Mouse (Mus musculus): ENCODE measurements at regions not wholly inside any gene's neighbourhood (a gene's known extent, or its start where the extent isn't known, plus 50 kb on each side); places are given as distances from the start of the nearest gene placed in this dataset.

DNA sequence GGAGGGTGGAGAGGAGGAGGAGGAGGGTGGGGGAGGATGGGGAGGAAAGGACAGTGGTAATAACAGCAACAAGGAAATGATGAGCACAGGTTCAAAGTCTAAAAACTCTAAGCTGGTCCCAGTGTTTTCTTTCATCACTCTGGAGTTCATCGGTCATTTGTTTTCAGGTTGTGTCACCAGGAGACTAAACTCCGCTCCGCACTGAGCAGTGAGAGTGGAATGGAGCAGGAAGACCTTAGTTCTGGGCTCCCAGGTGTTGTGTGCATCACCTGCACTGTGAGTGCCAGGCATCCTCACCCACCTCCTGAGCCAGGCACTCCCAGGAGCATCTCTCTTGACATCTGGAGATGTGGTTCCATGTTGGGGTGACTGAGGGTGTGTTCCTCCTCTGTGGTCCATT lies 241.3 kb upstream of the 1700056E22Rik start:
- H3K27ac ChIP-seq (ENCODE audit: low read length): no peak overlapping the region
- no peak overlapping the region for H3K4me3 ChIP-seq (ENCODE audit: low read length)
- 0 out of 2 replicates have a peak, but pooled peaks cover 3% of the 10 kb centered on the region for H3K4me1 ChIP-seq (ENCODE audit: insufficient read depth, low read length)
- no peak overlapping the region for H3K9ac ChIP-seq (replicated peaks; ENCODE audit: low read length)
- no peak overlapping the region for H3K4me2 ChIP-seq (replicated peaks; ENCODE audit: low read depth, low read length)
- WGBS: 91% methylated on average over 3 of the region's 3 CpGs
- 0 out of 2 replicates have a peak, but pooled peaks cover 3% of the 10 kb centered on the region for H3K27me3 ChIP-seq (ENCODE audit: insufficient read depth, low read length)
- ATAC-seq (ENCODE audit: low FRiP score, low TSS enrichment): no peak
- no peaks in the 10 kb centered on the region for H3K36me3 ChIP-seq (ENCODE audit: insufficient read depth, low read length)
- H3K9me3 ChIP-seq (ENCODE audit: low read length): no peaks in the 10 kb centered on the region

DNA sequence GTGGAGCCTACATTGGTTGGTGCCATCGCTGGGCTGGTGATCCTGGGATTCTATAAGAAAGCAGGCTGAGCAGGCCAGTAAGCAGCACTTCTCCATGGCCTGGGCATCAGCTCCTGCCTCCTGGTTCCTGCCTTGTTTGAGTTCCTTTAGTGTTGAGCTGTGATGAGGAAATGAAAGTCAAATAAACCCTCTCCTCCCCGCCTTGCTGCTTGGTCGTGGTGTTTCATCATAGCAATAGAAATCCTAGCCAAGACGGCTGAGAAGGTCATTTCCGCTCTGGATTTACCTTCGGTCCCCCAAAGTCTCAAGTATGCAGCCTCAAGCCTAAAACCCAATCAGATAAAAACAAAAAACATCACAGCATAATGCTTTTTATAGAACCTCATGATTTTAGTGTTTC lies 240.6 kb upstream of the 1700056E22Rik start:
- WGBS: 74% methylated on average over 6 of the region's 6 CpGs
- no peaks in the 10 kb centered on the region for H3K9me3 ChIP-seq (ENCODE audit: low read length)
- H3K36me3 ChIP-seq (ENCODE audit: insufficient read depth, low read length): no peaks in the 10 kb centered on the region
- ATAC-seq (ENCODE audit: low FRiP score, low TSS enrichment): no peak
- no peak overlapping the region for H3K9ac ChIP-seq (replicated peaks; ENCODE audit: low read length)
- H3K27ac ChIP-seq (ENCODE audit: low read length): no peak overlapping the region
- no peak overlapping the region for H3K4me3 ChIP-seq (ENCODE audit: low read length)
- H3K4me2 ChIP-seq (replicated peaks; ENCODE audit: low read depth, low read length): no peak overlapping the region
- H3K4me1 ChIP-seq (ENCODE audit: insufficient read depth, low read length): 0 out of 2 replicates have a peak, but pooled peaks cover 3% of the 10 kb centered on the region
- 0 out of 2 replicates have a peak, but pooled peaks cover 4% of the 10 kb centered on the region for H3K27me3 ChIP-seq (ENCODE audit: insufficient read depth, low read length)

- no peak for ATAC-seq (ENCODE audit: low FRiP score, low TSS enrichment)
- H3K4me3 ChIP-seq (ENCODE audit: low read length): no peak overlapping the region
- 58% methylated on average over 1 of the region's 1 CpGs for WGBS
Measured at GRCm38 (mm10) chr1:184273722-184274121, 239.6 kb upstream of the 1700056E22Rik start.

DNA sequence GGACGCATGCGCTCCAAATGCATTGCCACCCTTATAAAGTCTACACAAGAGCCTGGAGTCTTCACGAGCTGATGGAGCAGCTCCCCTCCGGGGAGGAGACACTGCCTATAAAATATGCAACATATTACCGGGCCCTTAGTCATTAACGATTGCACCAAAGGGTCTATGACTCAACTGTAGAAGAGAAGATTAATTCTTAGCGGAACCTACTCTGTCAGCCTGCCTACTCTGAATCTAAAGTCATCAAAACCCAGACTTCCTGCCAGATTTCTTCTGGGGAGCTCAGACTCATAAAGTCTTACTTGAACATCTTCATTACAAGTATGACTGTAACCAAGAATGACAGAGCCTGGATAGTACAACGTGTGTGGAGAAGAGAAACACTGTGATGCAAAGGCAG lies 237.2 kb upstream of the 1700056E22Rik start:
- no peak overlapping the region for H3K27ac ChIP-seq (ENCODE audit: low read length)
- no peaks in the 10 kb centered on the region for H3K9me3 ChIP-seq (ENCODE audit: low read length)
- H3K4me1 ChIP-seq (ENCODE audit: insufficient read depth, low read length): no peaks in the 10 kb centered on the region
- H3K4me2 ChIP-seq (replicated peaks; ENCODE audit: low read depth, low read length): no peak overlapping the region
- no peak for ATAC-seq (ENCODE audit: low FRiP score, low TSS enrichment)
- H3K27me3 ChIP-seq (ENCODE audit: insufficient read depth, low read length): 0 out of 2 replicates have a peak, but pooled peaks cover 6% of the 10 kb centered on the region
- no peak overlapping the region for H3K4me3 ChIP-seq (ENCODE audit: low read length)
- WGBS: 82% methylated on average over 8 of the region's 8 CpGs
- no peaks in the 10 kb centered on the region for H3K36me3 ChIP-seq (ENCODE audit: insufficient read depth, low read length)
- H3K9ac ChIP-seq (replicated peaks; ENCODE audit: low read length): no peak overlapping the region

More at GRCm38 (mm10) chr1:184273722-184274121, 239.6 kb upstream of the 1700056E22Rik start:
- Histone ChIP-seq H3K27me3 (ENCODE audit: insufficient read depth, low read length) (0 out of 2 replicates have a peak, but pooled peaks cover 6% of the 10 kb centered on the region), H3K27ac (ENCODE audit: low read length) (no peak overlapping the region), H3K4me2 (replicated peaks; ENCODE audit: low read depth, low read length) (no peak overlapping the region), H3K36me3 (ENCODE audit: insufficient read depth, low read length) (no peaks in the 10 kb centered on the region), H3K9ac (replicated peaks; ENCODE audit: low read length) (no peak overlapping the region), H3K4me1 (ENCODE audit: insufficient read depth, low read length) (no peaks in the 10 kb centered on the region), H3K9me3 (ENCODE audit: low read length) (no peaks in the 10 kb centered on the region)

DNA sequence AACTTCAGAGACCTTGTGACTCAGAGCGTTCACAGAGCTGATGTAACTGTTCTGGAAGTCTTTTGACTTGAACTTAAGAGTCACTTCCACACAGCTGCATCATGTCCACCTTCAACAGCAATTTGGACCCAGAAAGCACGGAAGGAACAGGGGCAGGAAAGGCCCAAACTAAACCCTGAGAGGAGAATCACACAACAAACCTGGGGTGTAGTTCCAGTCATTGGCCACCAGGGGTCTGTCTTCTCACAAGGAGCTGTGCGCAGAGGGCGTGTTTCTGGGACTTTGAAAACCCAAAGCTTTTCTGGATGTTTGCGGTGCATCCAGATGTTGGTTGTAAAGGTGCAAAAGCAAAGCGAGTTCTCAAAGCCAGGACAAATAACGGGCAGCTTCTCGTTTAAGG lies 231.9 kb upstream of the 1700056E22Rik start:
- H3K4me3 ChIP-seq (ENCODE audit: low read length): no peak overlapping the region
- H3K9me3 ChIP-seq (ENCODE audit: low read length): no peaks in the 10 kb centered on the region
- H3K27me3 ChIP-seq (ENCODE audit: insufficient read depth, low read length): 0 out of 2 replicates have a peak, but pooled peaks cover 3% of the 10 kb centered on the region
- no peak overlapping the region for H3K4me2 ChIP-seq (replicated peaks; ENCODE audit: low read depth, low read length)
- 9% methylated on average over 8 of the region's 8 CpGs for WGBS
- H3K36me3 ChIP-seq (ENCODE audit: insufficient read depth, low read length): no peaks in the 10 kb centered on the region
- H3K4me1 ChIP-seq (ENCODE audit: insufficient read depth, low read length): no peaks in the 10 kb centered on the region
- peak; percentile 65; the same call in 1 of the 2 replicates for ATAC-seq (ENCODE audit: low FRiP score, low TSS enrichment)
- H3K27ac ChIP-seq (ENCODE audit: low read length): no peak overlapping the region
- H3K9ac ChIP-seq (replicated peaks; ENCODE audit: low read length): no peak overlapping the region

DNA sequence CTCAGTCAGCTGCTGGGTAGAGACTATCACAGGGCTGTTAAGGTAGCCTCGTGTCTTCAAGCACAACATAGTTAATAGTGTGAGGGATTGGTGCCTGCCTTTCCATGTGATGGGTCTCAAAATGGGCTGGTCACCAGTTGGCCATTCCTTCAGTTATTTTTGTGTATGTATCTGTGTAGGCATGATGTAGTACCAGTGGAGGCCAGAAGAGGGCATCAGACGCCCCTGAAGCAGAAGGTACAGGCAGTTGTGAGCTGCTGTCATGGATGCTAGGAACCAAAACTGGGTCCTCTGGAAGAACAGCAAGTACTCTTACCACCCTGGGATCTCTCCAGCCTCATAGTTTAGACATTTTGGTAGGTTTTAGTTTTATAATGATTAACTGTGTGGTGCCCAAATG lies 228.9 kb upstream of the 1700056E22Rik start:
- no peak for ATAC-seq (ENCODE audit: low FRiP score, low TSS enrichment)
- Histone ChIP-seq H3K36me3 (ENCODE audit: insufficient read depth, low read length) (no peaks in the 10 kb centered on the region), H3K9ac (replicated peaks; ENCODE audit: low read length) (no peak overlapping the region), H3K4me3 (ENCODE audit: low read length) (no peak overlapping the region), H3K27ac (ENCODE audit: low read length) (no peak overlapping the region), H3K27me3 (ENCODE audit: insufficient read depth, low read length) (no peaks in the 10 kb centered on the region), H3K4me1 (ENCODE audit: insufficient read depth, low read length) (no peaks in the 10 kb centered on the region), H3K4me2 (replicated peaks; ENCODE audit: low read depth, low read length) (no peak overlapping the region), H3K9me3 (ENCODE audit: low read length) (peaks cover 4% of the 10 kb centered on the region; the same call in 1 of the 2 replicates)
- WGBS: 64% methylated on average over 2 of the region's 2 CpGs

DNA sequence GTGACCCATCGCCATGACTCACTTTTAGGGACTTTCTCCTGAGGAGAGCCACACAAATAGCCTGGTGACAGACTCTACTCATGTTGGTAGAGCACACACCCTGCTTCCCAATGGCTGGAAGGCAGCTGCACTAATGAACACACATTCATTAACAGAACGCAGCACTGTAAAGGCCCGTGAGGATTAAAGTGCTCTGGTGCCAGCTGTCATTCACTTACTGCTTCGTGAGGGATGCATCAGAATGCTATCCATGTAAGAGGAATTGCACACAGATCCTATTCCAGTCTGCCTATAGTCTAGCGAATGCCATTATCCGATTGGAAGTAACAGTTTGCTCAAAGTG lies 227.3 kb upstream of the 1700056E22Rik start:
- H3K9me3 ChIP-seq (ENCODE audit: low read length): peaks cover 4% of the 10 kb centered on the region; the same call in 1 of the 2 replicates
- H3K27ac ChIP-seq (ENCODE audit: low read length): no peak overlapping the region
- no peak overlapping the region for H3K9ac ChIP-seq (replicated peaks; ENCODE audit: low read length)
- H3K4me1 ChIP-seq (ENCODE audit: insufficient read depth, low read length): no peaks in the 10 kb centered on the region
- H3K36me3 ChIP-seq (ENCODE audit: insufficient read depth, low read length): no peaks in the 10 kb centered on the region
- no peak overlapping the region for H3K4me2 ChIP-seq (replicated peaks; ENCODE audit: low read depth, low read length)
- ATAC-seq (ENCODE audit: low FRiP score, low TSS enrichment): no peak
- no peak overlapping the region for H3K4me3 ChIP-seq (ENCODE audit: low read length)
- 86% methylated on average over 6 of the region's 6 CpGs for WGBS
- no peaks in the 10 kb centered on the region for H3K27me3 ChIP-seq (ENCODE audit: insufficient read depth, low read length)

- WGBS: 76% methylated on average over 6 of the region's 6 CpGs
- 0 out of 2 replicates have a peak, but pooled peaks cover 3% of the 10 kb centered on the region for H3K27me3 ChIP-seq (ENCODE audit: insufficient read depth, low read length)
Measured at GRCm38 (mm10) chr1:184260722-184261384, 226.8 kb upstream of the 1700056E22Rik start.

DNA sequence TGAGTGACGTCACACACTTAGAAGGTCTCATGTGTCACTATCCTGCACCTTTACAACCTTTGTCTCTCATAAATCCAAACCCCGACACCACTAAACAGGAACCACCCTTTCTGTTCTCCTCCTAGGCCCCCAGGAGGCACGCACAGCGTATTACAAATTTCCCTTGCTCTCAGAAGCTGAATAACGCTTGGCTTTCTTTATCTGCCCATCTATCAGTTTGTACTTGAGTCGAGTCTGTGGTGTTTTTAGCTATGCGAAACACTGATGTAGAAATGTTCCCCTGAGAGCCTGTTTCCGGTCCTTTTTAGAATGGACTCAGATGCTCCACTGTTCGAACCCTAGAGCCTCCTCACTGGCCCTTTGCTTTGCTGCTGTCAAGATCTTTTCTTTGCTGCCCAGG lies 225.8 kb upstream of the 1700056E22Rik start:
- Histone ChIP-seq H3K36me3 (ENCODE audit: insufficient read depth, low read length) (no peaks in the 10 kb centered on the region), H3K27me3 (ENCODE audit: insufficient read depth, low read length) (0 out of 2 replicates have a peak, but pooled peaks cover 3% of the 10 kb centered on the region), H3K27ac (ENCODE audit: low read length) (no peak overlapping the region), H3K4me1 (ENCODE audit: insufficient read depth, low read length) (no peaks in the 10 kb centered on the region), H3K4me3 (ENCODE audit: low read length) (no peak overlapping the region), H3K9ac (replicated peaks; ENCODE audit: low read length) (no peak overlapping the region), H3K4me2 (replicated peaks; ENCODE audit: low read depth, low read length) (no peak overlapping the region), H3K9me3 (ENCODE audit: low read length) (peaks cover 4% of the 10 kb centered on the region; the same call in 1 of the 2 replicates)
- WGBS: 75% methylated on average over 9 of the region's 9 CpGs
- no peak for ATAC-seq (ENCODE audit: low FRiP score, low TSS enrichment)

More at GRCm38 (mm10) chr1:184260722-184261384, 226.8 kb upstream of the 1700056E22Rik start:
- H3K4me3 ChIP-seq (ENCODE audit: low read length): no peak overlapping the region
- no peak overlapping the region for H3K9ac ChIP-seq (replicated peaks; ENCODE audit: low read length)
- no peak overlapping the region for H3K27ac ChIP-seq (ENCODE audit: low read length)
- H3K4me2 ChIP-seq (replicated peaks; ENCODE audit: low read depth, low read length): no peak overlapping the region
- H3K9me3 ChIP-seq (ENCODE audit: low read length): peaks cover 4% of the 10 kb centered on the region; the same call in 1 of the 2 replicates
- H3K36me3 ChIP-seq (ENCODE audit: insufficient read depth, low read length): no peaks in the 10 kb centered on the region
- H3K4me1 ChIP-seq (ENCODE audit: insufficient read depth, low read length): no peaks in the 10 kb centered on the region
- no peak for ATAC-seq (ENCODE audit: low FRiP score, low TSS enrichment)

DNA sequence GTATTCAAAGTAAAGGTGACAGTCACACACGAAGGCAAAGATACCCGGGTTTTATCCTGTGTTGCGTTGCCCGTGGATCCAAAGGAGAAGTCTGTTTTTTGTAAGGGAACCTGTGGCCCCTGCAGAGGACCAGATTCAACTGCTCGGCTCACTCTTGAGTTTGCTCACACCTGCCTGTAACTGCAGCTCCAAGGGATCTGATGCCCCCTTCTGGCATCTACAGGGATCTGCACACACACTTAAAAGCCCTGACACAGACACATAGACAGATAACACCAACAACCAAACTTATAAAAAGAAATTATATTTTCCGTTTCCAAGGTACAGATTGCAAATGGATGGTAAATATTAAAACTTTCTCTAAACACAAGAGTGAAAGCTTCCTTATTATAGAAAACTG lies 223.3 kb upstream of the 1700056E22Rik start:
- no peak overlapping the region for H3K4me2 ChIP-seq (replicated peaks; ENCODE audit: low read depth, low read length)
- H3K4me3 ChIP-seq (ENCODE audit: low read length): no peak overlapping the region
- WGBS: 95% methylated on average over 6 of the region's 6 CpGs
- H3K36me3 ChIP-seq (ENCODE audit: insufficient read depth, low read length): no peaks in the 10 kb centered on the region
- no peak overlapping the region for H3K27ac ChIP-seq (ENCODE audit: low read length)
- H3K9ac ChIP-seq (replicated peaks; ENCODE audit: low read length): no peak overlapping the region
- H3K27me3 ChIP-seq (ENCODE audit: insufficient read depth, low read length): 0 out of 2 replicates have a peak, but pooled peaks cover 3% of the 10 kb centered on the region
- ATAC-seq (ENCODE audit: low FRiP score, low TSS enrichment): no peak
- no peaks in the 10 kb centered on the region for H3K4me1 ChIP-seq (ENCODE audit: insufficient read depth, low read length)
- H3K9me3 ChIP-seq (ENCODE audit: low read length): peaks cover 4% of the 10 kb centered on the region; the same call in 1 of the 2 replicates

Data from kidney, embryonic 16.5 days (tissue).